Mouse (Mus musculus) E14TG2a.4 (cell line): ENCODE data around the gene Nfil3.
A peak's percentile ranks its signal among the peaks of the same experiment; 100 is the strongest.

ENCODE experiments used
- H3K27me3 ChIP-seq: 2 replicates; pipeline ENCODE4 v1.6.1; 2014; ENCODE audit warnings: low read length, control low read depth; ENCODE audit not compliant: insufficient read depth
- H3K36me3 ChIP-seq: 2 replicates; pipeline ENCODE4 v1.6.1; 2014; ENCODE audit warnings: low read length, control low read depth; ENCODE audit not compliant: insufficient read depth
- H3K4me1 ChIP-seq: replicated peaks from 2 replicates; pipeline ENCODE4 v1.6.1; 2014; ENCODE audit warnings: low read depth, low read length, control low read depth
- H3K4me3 ChIP-seq: replicated peaks from 2 replicates; pipeline ENCODE4 v1.5.1; 2014; ENCODE audit warnings: mild to moderate bottlenecking, low read length
- H3K9me3 ChIP-seq: 2 replicates; pipeline ENCODE4 v1.6.1; 2014; ENCODE audit warnings: low read length, control low read depth
- CTCF ChIP-seq: conservative IDR thresholded peaks from 2 replicates; pipeline ENCODE4 v1.5.1; 2014; ENCODE audit warnings: low read length
- NANOG ChIP-seq: IDR thresholded peaks from 2 replicates; pipeline ENCODE4 v1.6.1; 2014; ENCODE audit warnings: borderline replicate concordance, low read length, mixed read lengths
- POU5F1 ChIP-seq: IDR thresholded peaks from 2 replicates; pipeline ENCODE4 v1.6.1; 2014; ENCODE audit warnings: low read length, borderline replicate concordance

The Nfil3 gene

DNA sequence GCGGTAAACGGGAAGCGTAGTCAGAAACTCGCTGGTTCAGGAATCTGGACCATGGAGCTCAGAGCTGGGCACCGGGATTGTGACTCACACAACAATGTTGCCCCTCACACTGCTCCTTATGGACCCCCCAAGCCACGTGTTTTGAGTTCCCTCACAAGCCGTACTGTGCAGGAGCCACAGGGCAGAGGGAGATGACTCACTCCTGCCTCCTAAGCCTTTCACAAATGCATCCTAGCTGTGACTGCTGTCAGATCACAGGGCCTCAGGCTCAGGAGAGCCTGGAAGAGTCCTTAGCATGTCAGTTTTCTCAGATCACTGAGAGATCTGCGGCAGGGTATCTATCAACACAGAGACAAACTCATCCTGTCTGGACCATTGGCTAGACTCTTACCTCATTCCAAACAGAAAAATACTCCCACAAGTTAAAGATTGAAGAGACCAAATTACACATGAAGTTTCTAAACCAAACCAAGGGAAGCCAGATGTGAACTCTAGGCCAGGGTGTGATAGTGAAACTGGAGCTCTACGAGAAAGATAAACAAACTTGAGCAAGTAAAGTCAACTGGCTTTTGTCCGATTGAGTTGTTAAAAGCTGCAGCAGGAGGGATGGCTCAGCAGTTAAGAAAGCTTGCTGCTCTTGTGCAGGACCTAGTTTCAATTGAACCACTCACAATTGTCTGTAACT, 13.5 kb upstream of the Nfil3 start:
- Histone ChIP-seq H3K36me3 (no peaks in the 10 kb centered on the region), H3K9me3 (no peaks in the 10 kb centered on the region)
- TF ChIP-seq CTCF (no peak), NANOG (no peak), POU5F1 (no peak)

DNA sequence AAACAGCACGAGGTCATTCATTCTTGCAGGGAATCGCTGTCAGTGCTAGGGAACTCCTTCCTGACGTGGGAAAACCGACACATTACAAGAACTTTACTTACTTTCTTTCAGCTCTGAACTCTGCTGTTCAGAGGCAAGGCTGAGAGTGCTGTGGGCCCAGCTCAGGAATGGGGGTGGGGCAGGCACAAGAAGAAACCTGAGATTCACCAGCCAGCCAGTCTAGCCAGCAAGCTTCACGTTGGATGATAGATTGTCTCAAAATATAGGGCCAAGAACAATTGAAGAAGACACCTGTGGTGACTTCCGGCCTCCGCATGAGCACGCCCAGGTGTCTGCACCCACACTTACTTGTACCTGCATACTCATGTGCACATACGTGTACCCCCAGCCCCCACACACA, 9.3 kb upstream of the Nfil3 start:
- peaks cover 33% of the 10 kb centered on the region for H3K27me3 ChIP-seq
- H3K4me1 ChIP-seq = no peaks in the 10 kb centered on the region
- H3K36me3 ChIP-seq = no peaks in the 10 kb centered on the region
- H3K9me3 ChIP-seq = no peaks in the 10 kb centered on the region
- TF ChIP-seq CTCF (no peak), NANOG (no peak), POU5F1 (no peak)
- no peak overlapping the region for H3K4me3 ChIP-seq

More for the DNA sequence above, 13.5 kb upstream of the Nfil3 start:
- Histone ChIP-seq H3K4me1 (no peaks in the 10 kb centered on the region), H3K27me3 (peaks cover 4% of the 10 kb centered on the region; the same call in 1 of the 2 replicates), H3K4me3 (no peak overlapping the region)

DNA sequence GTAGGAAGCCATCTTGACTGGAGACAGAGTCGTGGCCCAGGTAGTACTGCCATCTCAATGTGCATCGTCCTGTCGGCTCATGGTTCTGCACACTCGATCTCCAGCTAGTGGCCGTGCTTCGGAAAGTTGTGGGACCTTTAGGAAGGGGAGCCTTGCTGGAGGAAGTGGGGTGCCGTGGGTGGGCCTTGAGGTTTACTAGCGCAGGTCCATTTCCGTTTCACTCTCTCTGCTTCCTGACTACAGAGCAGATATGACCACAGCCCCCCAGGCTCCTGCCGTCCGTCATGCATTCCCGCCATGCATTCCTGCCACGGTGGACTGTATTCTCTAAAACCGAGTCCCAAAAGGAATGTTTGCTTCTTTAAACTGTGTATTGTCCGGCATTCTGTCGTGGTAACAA, 8.1 kb upstream of the Nfil3 start:
- H3K4me1 ChIP-seq = no peaks in the 10 kb centered on the region
- peaks cover 36% of the 10 kb centered on the region for H3K27me3 ChIP-seq
- TF ChIP-seq POU5F1 = no peak
- TF ChIP-seq CTCF = no peak
- no peak for TF ChIP-seq NANOG
- H3K36me3 ChIP-seq = no peaks in the 10 kb centered on the region
- no peak overlapping the region for H3K4me3 ChIP-seq
- H3K9me3 ChIP-seq = no peaks in the 10 kb centered on the region

DNA sequence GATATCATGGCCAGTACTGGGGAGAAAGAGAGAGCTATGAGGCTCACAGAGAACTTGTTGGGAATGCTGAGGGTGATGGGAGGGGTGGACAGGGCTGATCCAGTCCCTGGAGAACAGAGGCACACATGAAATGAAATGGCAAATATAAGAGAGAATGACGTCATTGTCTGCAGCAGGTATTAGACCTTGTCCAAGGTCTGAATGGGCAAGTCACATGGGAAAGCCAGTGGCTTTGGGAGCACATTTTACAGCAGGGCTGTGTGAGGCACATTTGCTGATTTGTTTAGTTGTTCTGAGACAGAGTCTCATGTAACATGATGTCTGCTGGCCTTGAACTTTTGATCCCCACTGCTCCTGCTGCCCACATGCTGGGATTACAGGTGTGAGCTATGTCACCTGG, 7.0 kb upstream of the Nfil3 start:
- Histone ChIP-seq H3K9me3 (no peaks in the 10 kb centered on the region), H3K4me3 (no peak overlapping the region), H3K36me3 (no peaks in the 10 kb centered on the region), H3K4me1 (no peaks in the 10 kb centered on the region), H3K27me3 (peaks cover 36% of the 10 kb centered on the region)
- no peak for TF ChIP-seq POU5F1
- no peak for TF ChIP-seq CTCF
- TF ChIP-seq NANOG = no peak

DNA sequence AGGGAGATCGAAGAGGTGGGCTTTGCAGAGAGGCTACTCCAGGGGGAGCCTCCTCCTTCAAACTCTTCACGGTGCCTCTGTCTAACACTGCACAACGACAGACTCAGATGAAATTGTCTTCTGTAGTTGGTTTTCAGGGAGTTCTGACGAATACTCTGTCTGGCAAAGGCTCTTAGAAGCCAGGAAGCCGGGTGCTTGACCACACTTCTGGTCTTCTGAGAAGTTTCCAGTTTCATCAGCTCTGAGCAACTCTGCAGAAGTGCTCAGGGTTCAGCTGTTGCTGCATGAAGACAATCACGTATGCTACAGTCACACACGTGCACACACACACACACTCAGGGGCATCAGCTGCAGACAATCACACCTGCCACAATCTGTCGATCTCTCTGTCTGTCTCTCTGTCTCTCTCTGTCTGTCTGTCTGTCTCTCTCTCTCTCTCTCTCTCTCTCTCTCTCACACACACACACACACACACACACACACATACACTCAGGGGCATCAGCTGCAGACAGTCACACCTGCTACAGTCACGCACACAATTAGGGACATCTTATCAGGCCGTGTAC, 5.4 kb upstream of the Nfil3 start:
- TF ChIP-seq CTCF (no peak), NANOG (no peak), POU5F1 (no peak)
- no peak overlapping the region for H3K4me3 ChIP-seq
- peaks cover 11% of the 10 kb centered on the region for H3K4me1 ChIP-seq
- H3K36me3 ChIP-seq = no peaks in the 10 kb centered on the region
- H3K9me3 ChIP-seq = no peaks in the 10 kb centered on the region
- H3K27me3 ChIP-seq = peaks cover 47% of the 10 kb centered on the region

DNA sequence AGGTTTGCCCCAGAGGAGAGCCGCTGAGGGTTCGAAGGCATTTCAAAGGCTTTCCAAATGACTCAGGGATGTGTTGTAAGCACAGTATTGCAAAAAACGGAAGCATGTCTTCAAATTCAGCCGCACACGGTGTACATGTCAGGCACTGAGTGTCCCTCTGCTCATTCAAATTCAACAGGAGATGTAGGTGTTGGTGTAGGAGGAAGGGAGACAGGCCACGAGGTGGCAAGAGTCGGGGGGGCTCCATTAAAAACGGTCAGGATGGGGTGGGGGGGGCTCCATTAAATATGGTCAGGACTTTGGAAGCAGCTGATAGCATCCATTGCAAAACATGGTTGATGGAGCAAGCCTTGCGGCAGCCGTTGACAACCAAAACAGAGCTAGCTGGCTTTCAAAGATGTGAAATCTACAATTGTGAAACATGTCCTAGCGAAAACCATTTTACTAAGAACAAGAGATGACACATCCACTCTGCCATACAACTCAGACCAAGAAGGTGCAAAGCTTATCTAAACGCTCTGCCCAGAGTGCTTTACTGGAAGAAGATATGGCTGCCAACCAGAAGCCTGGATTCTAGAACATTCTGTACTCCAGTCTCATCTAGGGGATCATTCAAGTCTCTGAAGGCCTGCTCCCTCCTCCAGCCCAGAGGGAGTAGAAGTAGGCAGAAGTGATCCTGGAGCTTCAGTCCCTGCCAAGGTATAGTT, 4.8 kb upstream of the Nfil3 start:
- H3K9me3 ChIP-seq = no peaks in the 10 kb centered on the region
- TF ChIP-seq NANOG (no peak), POU5F1 (no peak), CTCF (no peak)
- no peaks in the 10 kb centered on the region for H3K36me3 ChIP-seq
- H3K27me3 ChIP-seq = peaks cover 50% of the 10 kb centered on the region
- H3K4me1 ChIP-seq = peaks cover 11% of the 10 kb centered on the region
- no peak overlapping the region for H3K4me3 ChIP-seq

DNA sequence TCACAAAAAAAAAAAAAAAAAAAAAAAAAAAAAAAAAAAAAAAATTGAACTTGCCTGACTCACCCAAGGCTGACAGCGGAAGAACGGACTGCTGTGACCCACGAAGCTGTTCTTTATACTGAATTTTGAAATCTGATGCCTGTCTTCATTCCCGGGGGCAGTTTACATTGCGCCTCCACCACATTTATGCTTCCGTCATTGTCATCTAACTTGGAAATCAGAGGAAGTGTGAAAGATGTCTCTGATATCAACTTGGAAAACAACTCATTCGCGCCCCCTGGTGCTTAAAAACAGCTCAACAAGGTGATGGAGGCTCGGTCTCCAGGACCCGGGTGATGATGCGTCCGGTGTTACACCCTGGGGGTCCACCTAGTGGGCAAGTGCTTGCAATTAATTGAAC, 1.8 kb upstream of the Nfil3 start:
- TF ChIP-seq CTCF (peak; percentile 76), POU5F1 (no peak)
- Histone ChIP-seq H3K4me1 (peaks cover 27% of the 10 kb centered on the region), H3K27me3 (peaks cover 61% of the 10 kb centered on the region), H3K9me3 (no peaks in the 10 kb centered on the region), H3K36me3 (no peaks in the 10 kb centered on the region), H3K4me3 (no peak overlapping the region)

DNA sequence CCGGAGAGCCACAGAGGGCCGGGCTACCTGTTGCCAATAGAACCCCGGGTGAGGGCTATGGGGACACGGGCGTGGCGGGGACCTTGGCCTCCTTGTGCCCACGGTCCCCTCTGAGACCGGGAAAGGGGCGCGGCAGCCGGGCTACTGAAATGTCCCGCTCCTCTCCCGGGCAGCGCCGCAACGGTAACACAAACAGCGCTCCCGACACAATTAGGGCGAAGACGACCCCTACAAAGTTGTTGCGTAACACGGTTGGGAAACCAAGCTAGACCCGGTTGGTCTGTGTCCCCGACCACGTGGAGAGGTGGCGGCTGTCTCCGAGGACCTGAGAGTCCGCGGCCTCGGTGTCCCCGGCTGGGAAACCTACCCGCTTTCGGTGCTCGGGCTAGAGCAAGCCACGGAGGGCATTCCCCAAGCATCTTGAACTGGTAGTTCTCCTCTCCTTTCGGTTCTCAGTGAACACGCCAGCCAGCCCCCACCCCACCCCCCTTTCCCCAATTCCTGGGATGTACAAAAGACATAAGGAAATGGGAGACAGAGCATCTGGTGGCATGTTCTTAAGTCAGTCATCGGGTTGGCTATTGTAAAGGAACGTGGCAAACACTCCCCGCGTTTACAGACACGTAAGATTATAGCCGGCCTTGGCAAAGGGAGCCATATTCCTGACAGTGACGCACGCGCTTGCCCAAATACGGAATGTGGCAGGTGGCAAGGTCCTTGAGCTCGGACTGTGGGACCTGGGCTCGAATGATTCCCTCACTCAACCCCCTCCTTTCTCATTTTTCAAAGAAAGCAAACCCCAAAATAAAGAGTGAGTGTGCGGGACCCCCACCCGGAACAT, 788 bp upstream of the Nfil3 start:
- no peaks in the 10 kb centered on the region for H3K36me3 ChIP-seq
- H3K27me3 ChIP-seq = peaks cover 63% of the 10 kb centered on the region
- H3K4me1 ChIP-seq = peaks cover 29% of the 10 kb centered on the region
- peak overlapping the region; percentile 89 for H3K4me3 ChIP-seq
- TF ChIP-seq POU5F1 = no peak
- no peak for TF ChIP-seq CTCF
- no peak for TF ChIP-seq NANOG
- no peaks in the 10 kb centered on the region for H3K9me3 ChIP-seq
